Comparison of ENCODE assay signal across 9 mouse cellular contexts in genomic region chr19:53329992-53330381, GRCm38 (mm10). TPM values are rescaled to one million over a fixed set of nuclear protein-coding genes. Genes with fewer than 3 reads are reported as not detected.
DNase-seq lines count a peak whose midpoint lies in the region; ATAC-seq and TF ChIP-seq lines count a peak whose summit lies in the region.
"Had no signal": no experiment of that assay in that cellular context is flagged by ENCODE, and none has a peak within 500 bp of the region (broad histone marks: within the 10 kb centered on the region; RNA-seq: fewer than 3 reads in every experiment).

No protein-coding gene starts in this region.

- under 1% methylated on average over 28 of the region's 29 CpGs for whole genome bisulfite sequencing in forebrain, embryonic 15.5 days
- 0% methylated on average over 28 of the region's 29 CpGs for WGBS in lung, embryonic 14.5 days
- WGBS in olfactory bulb, adult 2 months: under 1% methylated on average over 29 of the region's 29 CpGs

- H3K9me3 ChIP-seq in ES-Bruce4 (replicated peaks; ENCODE audit: control insufficient read depth, insufficient read depth, low read length, poor library complexity, severe bottlenecking): no peaks in the 10 kb centered on the region
- H3K9me3 ChIP-seq in forebrain, embryonic 15.5 days: no peaks in the 10 kb centered on the region
- H3K9me3 ChIP-seq in lung, embryonic 14.5 days (ENCODE audit: low read depth, low read length): no peaks in the 10 kb centered on the region

- H3K4me2 ChIP-seq in forebrain, embryonic 15.5 days (replicated peaks): peak overlapping the region; percentile 84
- H3K4me2 ChIP-seq in lung, embryonic 14.5 days: peak overlapping the region; percentile 96

- peak; percentile 22; the same call in 1 of the 2 replicates for TF ChIP-seq EP300 in ES-Bruce4 (IDR thresholded peaks at IDR 0.05; ENCODE audit: insufficient read depth, low read depth, low read length)

- TF ChIP-seq POLR2A in ES-Bruce4 (IDR thresholded peaks at IDR 0.05; ENCODE audit: insufficient read depth, low read length): peak; percentile 53
- no peak for TF ChIP-seq POLR2A in olfactory bulb, adult 2 months (IDR thresholded peaks at IDR 0.05; ENCODE audit: insufficient read depth, low read depth, low read length)

- peaks cover 2% of the 10 kb centered on the region for H3K4me1 ChIP-seq in ES-Bruce4 (ENCODE audit: control insufficient read depth, insufficient read depth, low read length)
- H3K4me1 ChIP-seq in forebrain, embryonic 15.5 days: peaks cover 36% of the 10 kb centered on the region
- H3K4me1 ChIP-seq in lung, embryonic 14.5 days (ENCODE audit: insufficient read depth): peaks cover 11% of the 10 kb centered on the region
- H3K4me1 ChIP-seq in olfactory bulb, adult 2 months (ENCODE audit: control insufficient read depth, insufficient read depth, low read length): peaks cover 14% of the 10 kb centered on the region

- peak; percentile 63 for ATAC-seq in forebrain, embryonic 15.5 days (replicated peaks)
- peak; percentile 84 for ATAC-seq in lung, embryonic 14.5 days (ENCODE audit: insufficient read depth)

- peak; percentile 78 for DNase-seq in cerebellum, adult 11 months
- peak; percentile 68 to 75 for DNase-seq in heart, postnatal 36 days
- peak; percentile 66 to 72 for DNase-seq in layer of hippocampus, adult 8-10 months (ENCODE audit: low spot score in 2 of 2)
- peak; percentile 89 for DNase-seq in lung, embryonic 14.5 days
- peak; percentile 68 for DNase-seq in thymus, postnatal 0 days (ENCODE audit: low spot score)

- no peak for TF ChIP-seq CTCF in ES-Bruce4 (IDR thresholded peaks at IDR 0.05; ENCODE audit: low read depth, low read length)
- TF ChIP-seq CTCF in lung, embryonic 14.5 days (IDR thresholded peaks at IDR 0.05; ENCODE audit: low read depth): no peak
- TF ChIP-seq CTCF in olfactory bulb, adult 2 months (IDR thresholded peaks at IDR 0.05; ENCODE audit: insufficient read depth, low read depth, low read length): no peak

- H3K36me3 ChIP-seq in ES-Bruce4 (ENCODE audit: control insufficient read depth, insufficient read depth, low read length, poor library complexity, severe bottlenecking): peaks cover 9% of the 10 kb centered on the region
- H3K36me3 ChIP-seq in forebrain, embryonic 15.5 days: peaks cover 16% of the 10 kb centered on the region
- H3K36me3 ChIP-seq in lung, embryonic 14.5 days (ENCODE audit: insufficient read depth): peaks cover 19% of the 10 kb centered on the region

- no peaks in the 10 kb centered on the region for H3K27me3 ChIP-seq in ES-Bruce4 (ENCODE audit: control insufficient read depth, insufficient read depth, low read length, poor library complexity, severe bottlenecking)
- no peaks in the 10 kb centered on the region for H3K27me3 ChIP-seq in forebrain, embryonic 15.5 days
- H3K27me3 ChIP-seq in lung, embryonic 14.5 days (ENCODE audit: insufficient read depth, low read length): no peaks in the 10 kb centered on the region

- peak overlapping the region; percentile 51 for H3K9ac ChIP-seq in ES-Bruce4 (ENCODE audit: low read depth, poor library complexity, severe bottlenecking)
- H3K9ac ChIP-seq in forebrain, embryonic 15.5 days (replicated peaks): peak overlapping the region; percentile 57
- peak overlapping the region; percentile 66 for H3K9ac ChIP-seq in lung, embryonic 14.5 days

- intact Hi-C loops in heart, postnatal 36 days (cut with DNase I): loop anchor here (1.0 to 5.0 kb wide), 6 partner anchors 15 to 188 kb away; partner anchors contain the start of gene Add3

- H3K4me3 ChIP-seq in ES-Bruce4 (ENCODE audit: low read depth, low read length): peak overlapping the region; percentile 93
- H3K4me3 ChIP-seq in forebrain, embryonic 15.5 days: peak overlapping the region; percentile 75
- H3K4me3 ChIP-seq in lung, embryonic 14.5 days (ENCODE audit: low read depth, low read length): peak overlapping the region; percentile 91
- H3K4me3 ChIP-seq in olfactory bulb, adult 2 months (ENCODE audit: insufficient read depth, low read depth, low read length): peak overlapping the region; percentile 82

- H3K27ac ChIP-seq in ES-Bruce4 (ENCODE audit: insufficient read depth, low read length): no peak overlapping the region
- peak overlapping the region; percentile 66; the same call in 1 of the 2 replicates for H3K27ac ChIP-seq in forebrain, embryonic 15.5 days (replicated peaks)
- H3K27ac ChIP-seq in lung, embryonic 14.5 days (ENCODE audit: low read depth): peak overlapping the region; percentile 77; the same call in 1 of the 2 replicates
- peak overlapping the region; percentile 48 for H3K27ac ChIP-seq in olfactory bulb, adult 2 months (ENCODE audit: insufficient read depth, low read depth, low read length)

RNA-seq across cellular contexts. Expression of gene Mxi1, which starts 19.7 kb away (rescaled TPM):
- polyA plus RNA-seq in ES-Bruce4 (2011; ENCODE audit: insufficient read depth, insufficient read length, low read depth, missing spikeins): 34.7 and 36.5 TPM in 2 replicates
- polyA plus RNA-seq in forebrain, embryonic 15.5 days (2015; fragmentation: Nextera tagmentation; extraction: Ambion mirVana): 62.0 and 68.4 TPM in 2 replicates
- total RNA-seq in heart, postnatal 36 days (2021): 10 to 100 TPM; 50.9 to 51.7 TPM
- total RNA-seq in layer of hippocampus, adult 8-10 months (2022): 10 to 100 TPM; 57.8 to 73.4 (median 65.8) TPM
- 36.7 and 38.3 TPM in 2 replicates for polyA plus RNA-seq in lung, embryonic 14.5 days (2014; fragmentation: Nextera tagmentation; extraction: Ambion mirVana)
- not detected in 2 replicates for polyA plus RNA-seq in olfactory bulb, adult 2 months (2012; ENCODE audit: insufficient read depth, insufficient read length, low replicate concordance, missing spikeins)
- 40.5 and 45.0 TPM in 2 replicates for polyA plus RNA-seq in thymus, postnatal 0 days (2015; fragmentation: Nextera tagmentation; extraction: Ambion mirVana)

RNA-seq across cellular contexts. Expression of gene Gm10197, which starts 41.6 kb away (rescaled TPM):
- polyA plus RNA-seq in ES-Bruce4 (2011; ENCODE audit: insufficient read depth, insufficient read length, low read depth, missing spikeins): not detected in 2 replicates
- polyA plus RNA-seq in forebrain, embryonic 15.5 days (2015; fragmentation: Nextera tagmentation; extraction: Ambion mirVana): not detected in 2 replicates
- not detected for total RNA-seq in heart, postnatal 36 days (2021)
- not detected for total RNA-seq in layer of hippocampus, adult 8-10 months (2022)
- polyA plus RNA-seq in lung, embryonic 14.5 days (2014; fragmentation: Nextera tagmentation; extraction: Ambion mirVana): 4.8 and 5.8 TPM in 2 replicates
- not detected in 2 replicates for polyA plus RNA-seq in olfactory bulb, adult 2 months (2012; ENCODE audit: insufficient read depth, insufficient read length, low replicate concordance, missing spikeins)
- polyA plus RNA-seq in thymus, postnatal 0 days (2015; fragmentation: Nextera tagmentation; extraction: Ambion mirVana): 2.1 and 2.5 TPM in 2 replicates
- polyA plus RNA-seq: frontal cortex, adult 2 months had no signal
